Mouse (Mus musculus) midbrain, embryonic 13.5 days (tissue): ENCODE measurements around the gene E030018B13Rik. TPM values are rescaled to one million over a fixed set of nuclear protein-coding genes. Genes with fewer than 3 reads are reported as not detected.

Source experiments
- ATAC-seq: fragments of 200-750 bp; cut with Nextera tagmentation; 2 replicates; pipeline ENCODE4 v1.8.0; 2017; ENCODE audit warnings: mild to moderate bottlenecking, moderate TSS enrichment, moderate library complexity
- H3K27ac ChIP-seq: fragments of 300-500 bp; sonication (generic); 2 replicates; pipeline ENCODE4 v1.5.1; 2015; ENCODE audit warnings: inconsistent platforms, mild to moderate bottlenecking, moderate library complexity
- H3K27me3 ChIP-seq: fragments of 300-500 bp; sonication (generic); 2 replicates; pipeline ENCODE4 v1.6.1; 2015; ENCODE audit warnings: mild to moderate bottlenecking, inconsistent platforms
- H3K36me3 ChIP-seq: fragments of 300-500 bp; sonication (generic); 2 replicates; pipeline ENCODE4 v1.6.1; 2015; ENCODE audit warnings: mild to moderate bottlenecking, inconsistent platforms
- H3K4me1 ChIP-seq: fragments of 300-500 bp; sonication (generic); replicated peaks from 2 replicates; pipeline ENCODE4 v1.6.1; 2015; ENCODE audit warnings: inconsistent platforms
- H3K4me2 ChIP-seq: fragments of 300-500 bp; sonication (generic); replicated peaks from 2 replicates; pipeline ENCODE4 v1.6.1; 2015; ENCODE audit warnings: moderate library complexity, mild to moderate bottlenecking, inconsistent platforms
- H3K4me3 ChIP-seq: fragments of 300-500 bp; sonication (generic); replicated peaks from 2 replicates; pipeline ENCODE4 v1.5.1; 2015; ENCODE audit warnings: mild to moderate bottlenecking, inconsistent platforms
- H3K9ac ChIP-seq: fragments of 300-500 bp; sonication (generic); replicated peaks from 2 replicates; pipeline ENCODE4 v1.6.1; 2015; ENCODE audit warnings: mild to moderate bottlenecking, inconsistent platforms
- H3K9me3 ChIP-seq: fragments of 300-500 bp; sonication (generic); 2 replicates; pipeline ENCODE4 v1.6.1; 2016; ENCODE audit warnings: mild to moderate bottlenecking, inconsistent platforms
- WGBS: fragments of 180-500 bp; shearing (Covaris S2); methylation state at CpG from one replicate; pipeline ENCODE4 v1.1.7; 2015; 5-methylcytosine and 5-hydroxymethylcytosine counted together
- polyA plus RNA-seq: library from polyadenylated mRNA; unstranded; fragments of >200 nt; fragmentation: Nextera tagmentation; extraction: Ambion mirVana; gene quantifications from 2 replicates; pipeline ENCODE4 v1.2.1, GENCODE M21; 2015

Gene E030018B13Rik
- polyA plus RNA-seq, 1 experiment from 2014 or later = 0.22 TPM

DNA sequence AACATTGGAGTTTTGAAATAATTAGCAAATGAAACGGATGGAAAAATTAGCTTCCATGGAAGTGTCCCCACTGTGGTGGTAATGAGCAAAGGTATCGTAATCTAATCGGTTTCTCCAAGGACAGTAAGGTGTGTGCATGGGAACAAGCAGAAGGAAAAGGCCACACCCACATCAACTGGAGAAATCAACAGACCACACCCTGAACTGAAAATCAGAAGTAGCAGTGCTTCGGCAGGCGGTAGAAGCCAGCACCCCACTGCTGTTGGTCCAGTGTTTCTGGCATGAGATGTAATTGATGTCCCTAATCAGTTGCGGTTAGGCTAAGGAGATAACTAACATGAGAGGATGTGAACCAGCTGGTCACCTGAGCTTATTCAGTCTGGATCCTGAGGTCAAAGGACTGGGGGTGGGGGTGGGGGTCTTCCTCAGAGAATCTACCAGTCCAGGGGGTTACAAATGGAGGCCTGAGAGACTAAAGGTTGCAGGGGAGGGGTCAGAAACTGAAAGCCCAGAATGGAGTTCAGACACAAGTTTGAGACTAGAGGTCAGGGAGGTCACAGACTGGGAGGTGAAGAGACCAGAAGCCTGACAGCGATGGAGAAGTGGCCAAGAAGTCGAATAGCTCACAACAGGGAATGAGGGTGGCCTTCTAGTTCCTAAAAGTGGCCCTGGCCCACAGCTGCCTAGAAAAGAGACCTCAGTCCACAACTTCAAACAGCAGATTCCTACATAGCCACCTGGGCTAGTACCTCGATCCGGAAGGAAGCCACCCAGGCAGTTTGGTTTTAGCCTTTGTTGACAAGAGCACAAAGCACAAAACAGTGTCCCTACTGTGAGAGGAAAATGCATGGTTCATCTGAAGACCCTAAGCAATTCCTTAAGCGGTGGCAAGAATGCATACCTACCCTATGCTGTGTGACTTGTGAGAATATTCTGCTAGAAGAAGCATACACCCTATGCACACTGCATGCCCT, 31.1 kb downstream of the E030018B13Rik start:
- WGBS = 54% methylated on average over 11 of the region's 11 CpGs
- H3K27ac ChIP-seq = no peak overlapping the region

DNA sequence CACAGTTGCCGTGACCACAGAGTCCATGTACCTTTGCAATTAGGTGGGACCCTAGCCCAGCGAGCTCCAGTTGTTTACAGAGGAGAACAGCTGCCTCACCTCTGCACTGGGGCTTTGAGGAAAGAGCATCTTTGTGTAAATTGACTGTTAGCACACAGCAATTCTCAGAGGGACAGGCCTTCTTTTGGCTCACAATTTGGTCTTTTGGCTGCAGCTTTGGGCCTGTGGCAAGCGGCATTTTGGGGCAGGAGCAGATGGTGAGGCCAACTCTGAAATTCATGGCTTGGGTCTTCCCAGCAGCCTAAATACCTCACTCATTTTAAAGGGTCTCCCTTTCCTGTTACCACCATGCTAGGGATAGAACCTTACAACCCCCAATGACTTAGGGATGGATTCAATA, 32.5 kb downstream of the E030018B13Rik start:
- ATAC-seq = no peak
- H3K4me3 ChIP-seq = no peak overlapping the region
- H3K4me1 ChIP-seq = peaks cover 17% of the 10 kb centered on the region
- no peak overlapping the region for H3K9ac ChIP-seq
- H3K4me2 ChIP-seq = no peak overlapping the region
- H3K36me3 ChIP-seq = no peaks in the 10 kb centered on the region
- WGBS = 81% methylated on average over 3 of the region's 3 CpGs
- H3K27ac ChIP-seq = no peak overlapping the region
- H3K27me3 ChIP-seq = no peaks in the 10 kb centered on the region
- H3K9me3 ChIP-seq = no peaks in the 10 kb centered on the region

More for the DNA sequence above, 31.1 kb downstream of the E030018B13Rik start:
- Histone ChIP-seq H3K36me3 (no peaks in the 10 kb centered on the region), H3K27me3 (no peaks in the 10 kb centered on the region), H3K4me2 (no peak overlapping the region), H3K9ac (no peak overlapping the region), H3K4me1 (peaks cover 15% of the 10 kb centered on the region), H3K9me3 (no peaks in the 10 kb centered on the region), H3K4me3 (no peak overlapping the region)
- ATAC-seq = no peak

DNA sequence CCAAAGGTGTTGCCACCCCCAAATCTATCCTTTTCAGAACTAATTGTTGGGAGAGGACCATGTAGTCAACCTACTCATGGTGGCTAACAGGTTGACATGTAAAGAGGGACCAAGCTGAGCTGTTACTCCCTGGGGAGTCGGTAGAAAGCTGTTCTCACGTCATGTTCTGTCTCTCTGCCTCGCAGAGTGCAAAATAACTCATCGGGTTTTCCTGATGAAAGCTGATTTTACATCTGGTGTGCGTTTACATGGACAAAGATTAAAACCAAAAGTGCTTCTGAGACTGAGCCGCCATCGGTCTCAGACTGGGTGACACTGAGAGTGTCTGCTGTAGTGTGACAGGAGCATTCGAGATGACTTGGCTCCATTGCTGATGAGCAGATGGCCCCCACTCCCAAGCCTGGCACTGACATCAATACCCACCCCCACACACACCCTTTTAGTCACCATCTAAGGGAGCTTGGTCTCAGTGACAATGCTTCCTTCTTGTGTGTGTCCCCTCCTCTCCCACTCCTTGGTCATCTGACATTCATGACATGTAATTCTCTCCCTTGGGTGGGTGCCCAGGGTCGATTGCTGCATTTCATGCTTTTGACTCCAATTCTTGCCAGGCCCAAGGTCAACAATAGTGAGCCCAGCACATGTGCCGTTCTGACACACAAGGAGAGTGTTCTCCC, 34.4 kb downstream of the E030018B13Rik start:
- Histone ChIP-seq H3K4me3 (no peak overlapping the region), H3K27me3 (no peaks in the 10 kb centered on the region), H3K4me2 (no peak overlapping the region), H3K36me3 (no peaks in the 10 kb centered on the region), H3K4me1 (peaks cover 24% of the 10 kb centered on the region), H3K9ac (no peak overlapping the region), H3K27ac (no peak overlapping the region), H3K9me3 (no peaks in the 10 kb centered on the region)
- peak; percentile 38; the same call in 1 of the 2 replicates for ATAC-seq
- WGBS = 79% methylated on average over 10 of the region's 10 CpGs

DNA sequence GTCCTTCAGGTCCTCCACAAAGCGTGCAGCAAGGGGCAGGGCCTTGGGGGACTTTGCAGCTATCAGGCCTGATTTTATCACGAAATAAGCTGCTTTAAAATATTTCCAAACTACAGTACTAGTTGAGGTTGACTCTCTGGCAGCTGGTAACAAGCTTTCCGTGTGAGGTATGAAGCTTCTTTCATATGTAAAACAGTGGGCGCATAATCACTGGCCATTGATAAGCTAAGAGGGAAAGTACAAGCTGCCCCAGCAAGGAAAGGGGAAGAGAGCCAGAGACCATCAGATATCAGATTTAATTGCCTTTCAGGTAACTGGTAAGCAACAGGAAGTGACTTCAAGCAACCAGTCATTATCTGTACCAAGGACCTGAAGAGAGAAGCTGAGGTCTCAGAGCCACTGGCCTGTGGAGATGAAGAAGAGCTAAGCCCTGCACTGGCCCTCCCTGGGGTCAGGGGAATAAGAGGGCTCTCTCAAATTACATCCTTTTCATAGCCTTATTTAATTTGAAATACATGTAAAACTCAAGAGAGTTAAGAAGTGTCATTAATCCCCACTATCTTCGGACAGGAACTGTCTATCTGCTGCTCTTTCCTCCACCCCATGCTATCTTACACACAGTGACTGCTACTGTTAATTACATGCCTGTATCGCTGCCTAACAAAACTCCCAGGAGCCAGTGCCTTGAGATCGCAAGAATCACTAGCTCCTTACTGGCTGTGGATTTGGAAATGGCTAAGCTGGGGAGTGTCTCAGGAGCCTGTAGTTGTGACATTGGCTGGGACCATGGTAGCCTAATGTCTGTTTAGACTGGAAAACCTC, 35.6 kb downstream of the E030018B13Rik start:
- Histone ChIP-seq H3K4me2 (no peak overlapping the region), H3K27me3 (no peaks in the 10 kb centered on the region), H3K4me3 (no peak overlapping the region), H3K4me1 (peaks cover 36% of the 10 kb centered on the region), H3K9me3 (no peaks in the 10 kb centered on the region), H3K27ac (no peak overlapping the region), H3K36me3 (no peaks in the 10 kb centered on the region), H3K9ac (no peak overlapping the region)
- 29% methylated on average over 7 of the region's 7 CpGs for WGBS
- ATAC-seq = no peak

DNA sequence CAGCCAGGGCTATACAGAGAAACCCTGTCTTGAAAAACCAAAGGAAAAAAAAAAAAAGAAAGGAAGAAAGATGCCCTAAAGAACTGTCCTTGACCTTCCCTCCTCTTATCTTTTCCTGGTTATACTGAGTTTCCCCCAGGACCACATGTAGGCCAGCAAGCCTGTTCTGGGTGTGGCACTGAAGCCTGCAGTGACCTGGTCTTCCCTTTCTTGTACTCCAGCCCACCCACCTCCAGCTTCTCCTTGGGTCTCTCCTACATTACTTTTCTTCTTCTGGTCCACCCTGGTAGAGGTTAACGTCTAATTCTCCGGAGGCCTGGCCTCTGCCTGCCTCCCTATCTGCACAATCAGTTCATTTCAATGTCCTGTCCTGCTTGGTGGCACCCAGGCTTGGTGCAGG, 38.8 kb downstream of the E030018B13Rik start:
- no peak overlapping the region for H3K9ac ChIP-seq
- no peak overlapping the region for H3K27ac ChIP-seq
- H3K4me2 ChIP-seq = no peak overlapping the region
- H3K27me3 ChIP-seq = no peaks in the 10 kb centered on the region
- peaks cover 58% of the 10 kb centered on the region for H3K4me1 ChIP-seq
- no peaks in the 10 kb centered on the region for H3K9me3 ChIP-seq
- no peak overlapping the region for H3K4me3 ChIP-seq
- ATAC-seq = no peak
- no peaks in the 10 kb centered on the region for H3K36me3 ChIP-seq
- WGBS = 85% methylated on average over 2 of the region's 2 CpGs

DNA sequence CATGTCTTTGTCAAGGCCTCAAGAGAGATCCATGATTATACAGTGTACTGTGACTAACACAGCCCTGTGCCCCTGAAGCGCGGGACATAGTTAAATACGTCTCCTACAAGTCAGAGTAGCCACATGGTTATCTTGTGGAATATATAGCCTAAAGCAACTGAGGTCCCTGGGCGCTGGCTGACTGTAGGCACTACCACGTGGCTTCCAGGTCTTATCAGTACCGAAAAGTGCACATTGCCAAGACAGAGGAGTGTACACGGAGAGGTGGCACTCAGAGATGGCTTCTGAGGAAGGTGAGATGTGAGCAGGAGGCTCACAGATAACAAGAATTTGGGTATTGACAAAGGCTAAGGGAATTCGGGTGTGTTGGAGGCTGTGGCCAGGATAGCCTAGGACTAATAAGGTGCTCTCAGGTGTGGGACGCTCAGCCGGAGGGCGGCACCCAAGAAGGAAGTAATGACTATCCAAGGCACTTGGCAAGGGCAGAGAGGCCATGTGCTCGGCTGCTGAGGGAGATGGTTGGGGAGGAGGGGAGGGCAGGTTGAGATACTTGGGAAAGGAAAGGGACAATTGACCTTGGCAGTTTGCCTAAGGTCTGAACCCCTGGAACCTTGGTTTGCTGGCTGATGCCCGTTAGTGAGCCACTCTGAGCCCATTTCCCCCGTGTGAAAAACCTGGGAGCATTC, 39.6 kb downstream of the E030018B13Rik start:
- H3K27me3 ChIP-seq = no peaks in the 10 kb centered on the region
- 0 out of 2 replicates have a peak, but pooled peaks have one; percentile 0 for ATAC-seq
- no peaks in the 10 kb centered on the region for H3K9me3 ChIP-seq
- H3K9ac ChIP-seq = no peak overlapping the region
- no peak overlapping the region for H3K4me2 ChIP-seq
- H3K4me1 ChIP-seq = peaks cover 58% of the 10 kb centered on the region
- WGBS = 64% methylated on average over 14 of the region's 14 CpGs
- H3K27ac ChIP-seq = peak overlapping the region; percentile 95
- no peaks in the 10 kb centered on the region for H3K36me3 ChIP-seq
- no peak overlapping the region for H3K4me3 ChIP-seq

DNA sequence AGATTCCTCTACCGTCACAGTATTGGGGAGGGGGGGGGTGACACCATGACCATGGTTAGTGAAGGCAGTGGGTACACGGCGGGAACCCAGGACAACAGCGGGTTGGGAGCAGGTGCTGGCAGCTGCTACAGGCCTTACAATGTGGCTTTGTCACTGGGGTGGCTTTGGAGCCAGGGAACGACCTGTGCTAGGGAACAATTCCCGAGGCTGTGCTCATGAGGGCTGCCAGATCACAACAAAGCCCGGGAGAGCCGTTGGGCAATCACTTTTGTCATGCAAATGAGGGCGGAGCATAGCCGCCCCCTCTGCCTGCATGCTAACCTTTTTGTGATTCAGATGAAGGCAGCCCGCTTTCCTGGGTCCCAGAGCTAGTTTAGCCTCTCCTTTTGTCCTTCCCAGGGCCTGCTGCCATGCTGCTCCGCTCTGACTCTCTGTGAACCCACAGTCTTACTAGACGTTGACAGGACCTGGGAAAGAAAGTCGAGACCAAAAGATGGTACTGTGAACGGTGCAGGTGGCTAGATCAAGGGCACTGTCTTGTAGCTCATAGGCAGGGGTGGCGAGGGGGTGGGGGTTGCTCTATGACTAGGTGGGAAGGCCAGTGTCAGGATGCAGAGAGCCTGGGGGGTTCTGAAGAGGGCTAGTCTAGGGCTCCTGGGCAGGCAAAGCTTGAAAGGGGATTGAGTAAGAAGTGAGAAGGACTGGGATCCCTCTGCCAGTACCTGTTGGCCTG, 40.5 kb downstream of the E030018B13Rik start:
- WGBS = 6% methylated on average over 16 of the region's 16 CpGs
- Histone ChIP-seq H3K9me3 (no peaks in the 10 kb centered on the region), H3K4me1 (peaks cover 50% of the 10 kb centered on the region), H3K27me3 (no peaks in the 10 kb centered on the region), H3K4me3 (no peak overlapping the region), H3K9ac (0 out of 2 replicates have a peak overlapping the region, but pooled peaks have one; percentile 10), H3K36me3 (no peaks in the 10 kb centered on the region), H3K27ac (peak overlapping the region; percentile 95), H3K4me2 (peak overlapping the region; percentile 22; the same call in 1 of the 2 replicates)
- ATAC-seq = peak; percentile 93

- Histone ChIP-seq H3K27ac (peak overlapping the region; percentile 95), H3K27me3 (no peaks in the 10 kb centered on the region), H3K36me3 (no peaks in the 10 kb centered on the region), H3K4me1 (peaks cover 49% of the 10 kb centered on the region), H3K9me3 (no peaks in the 10 kb centered on the region), H3K4me3 (no peak overlapping the region), H3K4me2 (peak overlapping the region; percentile 22; the same call in 1 of the 2 replicates), H3K9ac (no peak overlapping the region)
- WGBS = 55% methylated on average over 12 of the region's 12 CpGs
- peak; percentile 43 for ATAC-seq
Observed at GRCm38 (mm10) chr7:63957872-63958640, 41.4 kb downstream of the E030018B13Rik start.

GRCm38 (mm10) chr7:63963632-63964031, 47.0 kb downstream of the E030018B13Rik start:
- ATAC-seq = no peak
- Histone ChIP-seq H3K4me1 (peaks cover 23% of the 10 kb centered on the region), H3K27me3 (no peaks in the 10 kb centered on the region), H3K36me3 (no peaks in the 10 kb centered on the region), H3K9ac (no peak overlapping the region), H3K27ac (no peak overlapping the region), H3K4me3 (no peak overlapping the region), H3K9me3 (no peaks in the 10 kb centered on the region), H3K4me2 (no peak overlapping the region)
- WGBS = 78% methylated on average over 5 of the region's 5 CpGs

DNA sequence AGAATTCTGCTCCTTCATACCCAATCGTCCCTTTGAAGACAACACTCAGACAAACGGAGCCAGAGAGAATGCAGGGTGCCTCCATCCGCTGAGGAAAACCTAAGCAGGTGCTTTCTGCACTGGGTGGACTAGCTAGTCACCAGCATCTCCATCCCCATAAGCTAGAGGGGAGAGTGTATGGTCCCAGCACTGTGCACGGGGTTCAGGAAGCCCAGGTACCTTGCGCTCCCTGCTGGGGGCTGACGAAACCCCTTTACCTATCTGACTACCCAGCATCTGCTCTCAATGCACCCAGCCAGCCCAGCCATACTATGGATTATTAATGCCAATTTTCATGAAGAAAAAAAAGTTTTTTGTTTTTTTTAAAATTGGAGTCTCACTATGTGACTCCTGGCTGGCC, 47.5 kb downstream of the E030018B13Rik start:
- Histone ChIP-seq H3K9ac (no peak overlapping the region), H3K27ac (no peak overlapping the region), H3K4me3 (no peak overlapping the region), H3K9me3 (no peaks in the 10 kb centered on the region), H3K4me1 (peaks cover 18% of the 10 kb centered on the region), H3K36me3 (no peaks in the 10 kb centered on the region), H3K27me3 (no peaks in the 10 kb centered on the region), H3K4me2 (no peak overlapping the region)
- WGBS = 78% methylated on average over 6 of the region's 6 CpGs
- no peak for ATAC-seq
